Mouse (Mus musculus): Measurements from ENCODE around the gene Adgrf3. TPM values are rescaled to one million over a fixed set of nuclear protein-coding genes. Genes with fewer than 3 reads are reported as not detected.
"Not testable (repeated sequence)": the region's sequence is repeated elsewhere in the genome, so short reads cannot be mapped to it uniquely, and the experiment has no call there.

Adgrf3 gene
- polyA plus RNA-seq, 1 experiment from 2014 or later, result 0.11 TPM

GRCm38 (mm10) chr5:30220666-30221065, 15.1 kb upstream of the Adgrf3 start:
- Histone ChIP-seq H3K9ac (no peak overlapping the region), H3K27me3 (ENCODE audit: insufficient read depth, low read length) (no peaks in the 10 kb centered on the region), H3K4me2 (no peak overlapping the region), H3K4me3 (ENCODE audit: low read depth, low read length) (no peak overlapping the region), H3K27ac (ENCODE audit: low read depth) (no peak overlapping the region), H3K36me3 (ENCODE audit: insufficient read depth) (0 out of 2 replicates have a peak, but pooled peaks cover 3% of the 10 kb centered on the region), H3K9me3 (ENCODE audit: low read depth, low read length) (no peaks in the 10 kb centered on the region), H3K4me1 (ENCODE audit: insufficient read depth) (no peaks in the 10 kb centered on the region)
- TF ChIP-seq CTCF (IDR thresholded peaks at IDR 0.05; ENCODE audit: low read depth), result no peak
- DNase-seq (no peak), ATAC-seq (ENCODE audit: insufficient read depth) (no peak)
- 86% methylated on average over 8 of the region's 8 CpGs for WGBS

GRCm38 (mm10) chr5:30219715-30220114, 14.2 kb upstream of the Adgrf3 start:
- Histone ChIP-seq H3K9me3 (ENCODE audit: low read depth, low read length) (no peaks in the 10 kb centered on the region), H3K4me3 (ENCODE audit: low read depth, low read length) (no peak overlapping the region), H3K4me2 (no peak overlapping the region), H3K4me1 (ENCODE audit: insufficient read depth) (no peaks in the 10 kb centered on the region), H3K9ac (no peak overlapping the region), H3K27me3 (ENCODE audit: insufficient read depth, low read length) (no peaks in the 10 kb centered on the region), H3K36me3 (ENCODE audit: insufficient read depth) (0 out of 2 replicates have a peak, but pooled peaks cover 3% of the 10 kb centered on the region), H3K27ac (ENCODE audit: low read depth) (no peak overlapping the region)
- no peak for TF ChIP-seq CTCF (IDR thresholded peaks at IDR 0.05; ENCODE audit: low read depth)
- WGBS, result 75% methylated on average over 2 of the region's 2 CpGs
- ATAC-seq (ENCODE audit: insufficient read depth) (no peak), DNase-seq (no peak)

GRCm38 (mm10) chr5:30215970-30216369, 10.4 kb upstream of the Adgrf3 start:
- H3K4me2 ChIP-seq, result no peak overlapping the region
- no peak overlapping the region for H3K27ac ChIP-seq (ENCODE audit: low read depth)
- H3K27me3 ChIP-seq (ENCODE audit: insufficient read depth, low read length), result no peaks in the 10 kb centered on the region
- H3K36me3 ChIP-seq (ENCODE audit: insufficient read depth), result no peaks in the 10 kb centered on the region
- H3K4me3 ChIP-seq (ENCODE audit: low read depth, low read length), result no peak overlapping the region
- TF ChIP-seq CTCF (IDR thresholded peaks at IDR 0.05; ENCODE audit: low read depth), result no peak
- H3K4me1 ChIP-seq (ENCODE audit: insufficient read depth), result no peaks in the 10 kb centered on the region
- no peak for DNase-seq
- H3K9me3 ChIP-seq (ENCODE audit: low read depth, low read length), result no peaks in the 10 kb centered on the region
- H3K9ac ChIP-seq, result no peak overlapping the region
- WGBS, result 58% methylated on average over 5 of the region's 5 CpGs
- no peak for ATAC-seq (ENCODE audit: insufficient read depth)

GRCm38 (mm10) chr5:30214889-30215288, 9.4 kb upstream of the Adgrf3 start:
- Histone ChIP-seq H3K27me3 (ENCODE audit: insufficient read depth, low read length) (no peaks in the 10 kb centered on the region), H3K27ac (ENCODE audit: low read depth) (no peak overlapping the region), H3K4me2 (no peak overlapping the region), H3K4me1 (ENCODE audit: insufficient read depth) (no peaks in the 10 kb centered on the region), H3K4me3 (ENCODE audit: low read depth, low read length) (no peak overlapping the region), H3K36me3 (ENCODE audit: insufficient read depth) (no peaks in the 10 kb centered on the region), H3K9ac (no peak overlapping the region), H3K9me3 (ENCODE audit: low read depth, low read length) (no peaks in the 10 kb centered on the region)
- no peak for ATAC-seq (ENCODE audit: insufficient read depth)
- 6% methylated on average over 4 of the region's 4 CpGs for WGBS
- peak; percentile 92 for DNase-seq
- TF ChIP-seq CTCF (IDR thresholded peaks at IDR 0.05; ENCODE audit: low read depth), result peak; percentile 77

- DNase-seq; H3K4me2 ChIP-seq; H3K27me3 ChIP-seq (ENCODE audit: insufficient read depth, low read length); H3K9me3 ChIP-seq (ENCODE audit: low read depth, low read length); H3K9ac ChIP-seq; ATAC-seq (ENCODE audit: insufficient read depth); H3K36me3 ChIP-seq (ENCODE audit: insufficient read depth); H3K4me1 ChIP-seq (ENCODE audit: insufficient read depth); H3K4me3 ChIP-seq (ENCODE audit: low read depth, low read length); H3K27ac ChIP-seq (ENCODE audit: low read depth): not testable (repeated sequence)
- 87% methylated on average over 5 of the region's 5 CpGs for WGBS
These were observed 5.2 kb upstream of the Adgrf3 start for GRCm38 (mm10) chr5:30210758-30211157.

- ATAC-seq (ENCODE audit: insufficient read depth), result no peak
- no peak overlapping the region for H3K4me3 ChIP-seq (ENCODE audit: low read depth, low read length)
- TF ChIP-seq CTCF (IDR thresholded peaks at IDR 0.05; ENCODE audit: low read depth), result peak; percentile 56
- no peak overlapping the region for H3K4me2 ChIP-seq
- H3K27me3 ChIP-seq (ENCODE audit: insufficient read depth, low read length), result no peaks in the 10 kb centered on the region
- H3K9ac ChIP-seq, result no peak overlapping the region
- H3K4me1 ChIP-seq (ENCODE audit: insufficient read depth), result no peaks in the 10 kb centered on the region
- DNase-seq, result peak; percentile 41
- 64% methylated on average over 6 of the region's 6 CpGs for WGBS
- H3K36me3 ChIP-seq (ENCODE audit: insufficient read depth), result no peaks in the 10 kb centered on the region
- no peak overlapping the region for H3K27ac ChIP-seq (ENCODE audit: low read depth)
- no peaks in the 10 kb centered on the region for H3K9me3 ChIP-seq (ENCODE audit: low read depth, low read length)
These were observed 1.8 kb upstream of the Adgrf3 start for GRCm38 (mm10) chr5:30207276-30207675.

GRCm38 (mm10) chr5:30205034-30205433, 488 bp downstream of the Adgrf3 start:
- DNase-seq (no peak), ATAC-seq (ENCODE audit: insufficient read depth) (no peak)
- no peaks in the 10 kb centered on the region for H3K36me3 ChIP-seq (ENCODE audit: insufficient read depth)
- no peaks in the 10 kb centered on the region for H3K27me3 ChIP-seq (ENCODE audit: insufficient read depth, low read length)
- no peak for TF ChIP-seq CTCF (IDR thresholded peaks at IDR 0.05; ENCODE audit: low read depth)
- H3K9ac ChIP-seq, result no peak overlapping the region
- no peak overlapping the region for H3K4me3 ChIP-seq (ENCODE audit: low read depth, low read length)
- 62% methylated on average over 3 of the region's 3 CpGs for WGBS
- no peak overlapping the region for H3K4me2 ChIP-seq
- no peaks in the 10 kb centered on the region for H3K9me3 ChIP-seq (ENCODE audit: low read depth, low read length)
- H3K27ac ChIP-seq (ENCODE audit: low read depth), result no peak overlapping the region
- H3K4me1 ChIP-seq (ENCODE audit: insufficient read depth), result no peaks in the 10 kb centered on the region

- H3K36me3 ChIP-seq (ENCODE audit: insufficient read depth), result no peaks in the 10 kb centered on the region
- no peak overlapping the region for H3K27ac ChIP-seq (ENCODE audit: low read depth)
- 42% methylated on average over 1 of the region's 1 CpGs for WGBS
- no peak overlapping the region for H3K4me2 ChIP-seq
- no peak for TF ChIP-seq CTCF (IDR thresholded peaks at IDR 0.05; ENCODE audit: low read depth)
- H3K9ac ChIP-seq, result no peak overlapping the region
- DNase-seq, result no peak
- no peak for ATAC-seq (ENCODE audit: insufficient read depth)
- no peaks in the 10 kb centered on the region for H3K9me3 ChIP-seq (ENCODE audit: low read depth, low read length)
- no peaks in the 10 kb centered on the region for H3K27me3 ChIP-seq (ENCODE audit: insufficient read depth, low read length)
- no peak overlapping the region for H3K4me3 ChIP-seq (ENCODE audit: low read depth, low read length)
- H3K4me1 ChIP-seq (ENCODE audit: insufficient read depth), result no peaks in the 10 kb centered on the region
These were observed 1.1 kb downstream of the Adgrf3 start for GRCm38 (mm10) chr5:30204441-30204840.

Data from lung, embryonic 14.5 days (tissue).